Mouse (Mus musculus) thymus, adult 2 months (tissue): Measurements from ENCODE around the gene Odf3l1. TPM values are rescaled to one million over a fixed set of nuclear protein-coding genes. Genes with fewer than 3 reads are reported as not detected.

Source experiments
- DNase-seq: peaks from one replicate; pipeline ENCODE4 v3.0.0; 2021
- H3K27ac ChIP-seq: fragments of 200-500 bp; 2 replicates; pipeline ENCODE4 v1.5.1; 2012; ENCODE audit warnings: low read length, control low read depth; ENCODE audit not compliant: control insufficient read depth, insufficient read depth
- H3K27me3 ChIP-seq: fragments of 200-500 bp; 2 replicates; pipeline ENCODE4 v1.6.1; 2012; ENCODE audit warnings: mild to moderate bottlenecking, low read length, moderate library complexity, mixed read lengths; ENCODE audit not compliant: control insufficient read depth, insufficient read depth
- H3K36me3 ChIP-seq: fragments of 200-500 bp; 2 replicates; pipeline ENCODE4 v1.6.1; 2012; ENCODE audit warnings: mild to moderate bottlenecking, low read length, moderate library complexity; ENCODE audit not compliant: control insufficient read depth, insufficient read depth
- H3K4me1 ChIP-seq: fragments of 200-500 bp; replicated peaks from 2 replicates; pipeline ENCODE4 v1.6.1; 2012; ENCODE audit warnings: low read length; ENCODE audit not compliant: control insufficient read depth, insufficient read depth
- H3K4me3 ChIP-seq: fragments of 200-500 bp; 2 replicates; pipeline ENCODE4 v1.5.1; 2012; ENCODE audit warnings: mild to moderate bottlenecking, low read length, control low read depth, moderate library complexity; ENCODE audit not compliant: control insufficient read depth, insufficient read depth
- CTCF ChIP-seq: fragments of 200-500 bp; IDR thresholded peaks from 2 replicates; pipeline ENCODE4 v1.5.1; 2012; ENCODE audit warnings: mild to moderate bottlenecking, control low read depth, low read length, moderate library complexity, borderline replicate concordance; ENCODE audit not compliant: control insufficient read depth, poor library complexity, insufficient read depth; ENCODE audit errors: extremely low read depth
- POLR2A ChIP-seq: fragments of 200-500 bp; IDR thresholded peaks from 2 replicates; pipeline ENCODE4 v1.6.1; 2012; ENCODE audit warnings: mild to moderate bottlenecking, low read length, control low read depth, moderate library complexity; ENCODE audit not compliant: control insufficient read depth, poor library complexity, insufficient read depth; ENCODE audit errors: extremely low read depth
- WGBS: fragments of 180-500 bp; shearing (Covaris S2); methylation state at CpG from one replicate; pipeline ENCODE4 v1.1.7; 2018; 5-methylcytosine and 5-hydroxymethylcytosine counted together
- polyA plus RNA-seq: library from polyadenylated mRNA; depleted of rRNA; stranded (reverse); fragments of >200 nt; gene quantifications from 2 replicates; pipeline ENCODE4 v1.2.3, GENCODE M21; 2012; rRNA removed

Gene Odf3l1
- polyA plus RNA-seq, 1 experiment: 2.2 TPM

GRCm38 (mm10) chr9:56828146-56828545 is 36.3 kb downstream of the Odf3l1 start:
- H3K36me3 ChIP-seq: no peaks in the 10 kb centered on the region
- WGBS: 59% methylated on average over 9 of the region's 9 CpGs
- no peak overlapping the region for H3K4me3 ChIP-seq
- H3K27ac ChIP-seq: no peak overlapping the region
- TF ChIP-seq CTCF (no peak), POLR2A (no peak)
- no peaks in the 10 kb centered on the region for H3K4me1 ChIP-seq
- H3K27me3 ChIP-seq: peaks cover 4% of the 10 kb centered on the region; the same call in 1 of the 2 replicates
- no peak for DNase-seq

- Histone ChIP-seq H3K4me3 (no peak overlapping the region), H3K4me1 (no peaks in the 10 kb centered on the region), H3K27me3 (peaks cover 4% of the 10 kb centered on the region; the same call in 1 of the 2 replicates), H3K27ac (no peak overlapping the region), H3K36me3 (no peaks in the 10 kb centered on the region)
- TF ChIP-seq POLR2A (no peak), CTCF (no peak)
- 26% methylated on average over 21 of the region's 21 CpGs for WGBS
- DNase-seq: no peak
Measured at GRCm38 (mm10) chr9:56825476-56826213, 38.8 kb downstream of the Odf3l1 start.

GRCm38 (mm10) chr9:56824900-56825299 is 39.6 kb downstream of the Odf3l1 start:
- Histone ChIP-seq H3K27ac (no peak overlapping the region), H3K4me3 (no peak overlapping the region), H3K4me1 (no peaks in the 10 kb centered on the region), H3K36me3 (no peaks in the 10 kb centered on the region), H3K27me3 (peaks cover 4% of the 10 kb centered on the region; the same call in 1 of the 2 replicates)
- WGBS: 13% methylated on average over 3 of the region's 3 CpGs
- TF ChIP-seq POLR2A (no peak), CTCF (no peak)
- DNase-seq: no peak

- WGBS: 88% methylated on average over 1 of the region's 1 CpGs
- no peaks in the 10 kb centered on the region for H3K4me1 ChIP-seq
- no peaks in the 10 kb centered on the region for H3K27me3 ChIP-seq
- TF ChIP-seq CTCF (no peak), POLR2A (no peak)
- H3K36me3 ChIP-seq: no peaks in the 10 kb centered on the region
- H3K4me3 ChIP-seq: no peak overlapping the region
- DNase-seq: no peak
- no peak overlapping the region for H3K27ac ChIP-seq
Measured at GRCm38 (mm10) chr9:56810916-56811315, 53.6 kb downstream of the Odf3l1 start.

- TF ChIP-seq POLR2A: no peak
- no peak for TF ChIP-seq CTCF
- WGBS: 71% methylated on average over 6 of the region's 6 CpGs
- Histone ChIP-seq H3K27me3 (no peaks in the 10 kb centered on the region), H3K4me1 (no peaks in the 10 kb centered on the region), H3K36me3 (no peaks in the 10 kb centered on the region), H3K4me3 (no peak overlapping the region), H3K27ac (no peak overlapping the region)
- no peak for DNase-seq
Measured at GRCm38 (mm10) chr9:56807990-56808389, 56.5 kb downstream of the Odf3l1 start.

GRCm38 (mm10) chr9:56803146-56803545 is 61.3 kb downstream of the Odf3l1 start:
- Histone ChIP-seq H3K4me1 (no peaks in the 10 kb centered on the region), H3K27ac (no peak overlapping the region), H3K27me3 (no peaks in the 10 kb centered on the region; the same call in 1 of the 2 replicates), H3K36me3 (no peaks in the 10 kb centered on the region), H3K4me3 (no peak overlapping the region)
- WGBS: 96% methylated on average over 7 of the region's 7 CpGs
- TF ChIP-seq POLR2A: no peak
- no peak for TF ChIP-seq CTCF
- no peak for DNase-seq

Other genes with a start within 250 kb of the Odf3l1 start
- 5.2 and 5.3 TPM in 2 replicates for gene Lingo1, start 68.2 kb downstream of the Odf3l1 start, polyA plus RNA-seq
- gene Cspg4, start 354 bp upstream of the Odf3l1 start, polyA plus RNA-seq: 3.5 and 3.6 TPM in 2 replicates
- 15.0 and 15.6 TPM in 2 replicates for gene Snx33, start 63.7 kb upstream of the Odf3l1 start, polyA plus RNA-seq
- 315 and 327 TPM in 2 replicates for gene Imp3, start 72.8 kb upstream of the Odf3l1 start, polyA plus RNA-seq
- gene Snupn, start 86.2 kb upstream of the Odf3l1 start, polyA plus RNA-seq: 6.1 and 6.3 TPM in 2 replicates
- gene Ptpn9, start 130.2 kb upstream of the Odf3l1 start, polyA plus RNA-seq: 15.0 and 20.5 TPM in 2 replicates
- gene Sin3a, start 207.4 kb upstream of the Odf3l1 start, polyA plus RNA-seq: 237 and 282 TPM in 2 replicates